Mouse (Mus musculus) liver, postnatal 0 days (tissue): ENCODE data around the gene Trim46. TPM values are rescaled to one million over a fixed set of nuclear protein-coding genes. Genes with fewer than 3 reads are reported as not detected.
A peak's percentile ranks its signal among the peaks of the same experiment; 100 is the strongest.

Experiments used
- ATAC-seq: fragments of 200-750 bp; cut with Nextera tagmentation; 2 replicates; pipeline ENCODE4 v1.8.0; 2017; ENCODE audit warnings: mild to moderate bottlenecking, moderate library complexity
- DNase-seq: peaks from one replicate; pipeline ENCODE4 v3.0.0-alpha.2; 2016
- H3K27ac ChIP-seq: fragments of 300-500 bp; sonication (generic); 2 replicates; pipeline ENCODE4 v1.5.1; 2014; ENCODE audit warnings: antibody characterized with exemption, moderate library complexity, mild to moderate bottlenecking, low read depth
- H3K27me3 ChIP-seq: fragments of 300-500 bp; sonication (generic); 2 replicates; pipeline ENCODE4 v1.6.1; 2014; ENCODE audit warnings: low read length, control low read depth, mixed read lengths; ENCODE audit not compliant: insufficient read depth
- H3K36me3 ChIP-seq: fragments of 300-500 bp; sonication (generic); replicated peaks from 2 replicates; pipeline ENCODE4 v1.6.1; 2014; ENCODE audit warnings: mild to moderate bottlenecking, control low read depth, low read length, moderate library complexity, mixed read lengths; ENCODE audit not compliant: insufficient read depth
- H3K4me1 ChIP-seq: fragments of 300-500 bp; sonication (generic); 2 replicates; pipeline ENCODE4 v1.6.1; 2014; ENCODE audit warnings: antibody characterized with exemption, mild to moderate bottlenecking, control low read depth; ENCODE audit not compliant: insufficient read depth
- H3K4me2 ChIP-seq: fragments of 300-500 bp; sonication (generic); 2 replicates; pipeline ENCODE4 v1.6.1; 2014; ENCODE audit warnings: low read depth, mild to moderate bottlenecking, low read length, moderate library complexity, mixed read lengths
- H3K4me3 ChIP-seq: fragments of 300-500 bp; sonication (generic); 2 replicates; pipeline ENCODE4 v1.5.1; 2014; ENCODE audit warnings: low read depth, low read length
- H3K9ac ChIP-seq: fragments of 300-500 bp; sonication (generic); replicated peaks from 2 replicates; pipeline ENCODE4 v1.6.1; 2014; ENCODE audit warnings: mild to moderate bottlenecking, moderate library complexity
- H3K9me3 ChIP-seq: fragments of 300-500 bp; sonication (generic); 2 replicates; pipeline ENCODE4 v1.6.1; 2016; ENCODE audit warnings: mild to moderate bottlenecking, control low read depth, low read length, mixed read lengths
- CTCF ChIP-seq: sonication (generic); IDR thresholded peaks from 2 replicates; pipeline ENCODE4 v1.5.1; 2016; ENCODE audit warnings: antibody characterized with exemption, low read depth
- EP300 ChIP-seq: IDR thresholded peaks from 2 replicates; pipeline ENCODE4 v1.6.1; 2016; ENCODE audit warnings: antibody characterized with exemption, low read depth, mild to moderate bottlenecking
- WGBS: fragments of 180-500 bp; shearing (Covaris S2); extraction: QIAGEN DNeasy Blood & Tissue Kit; methylation state at CpG from one replicate; pipeline ENCODE4 v1.1.7; 2014; ENCODE audit not compliant: insufficient replicate concordance; 5-methylcytosine and 5-hydroxymethylcytosine counted together
- polyA plus RNA-seq: library from polyadenylated mRNA; unstranded; fragments of >200 nt; fragmentation: Nextera tagmentation; extraction: Ambion mirVana; gene quantifications from 2 replicates; pipeline ENCODE4 v1.2.1, GENCODE M21; 2015

Gene Trim46
- polyA plus RNA-seq, 1 experiment from 2014 or later = 0.21 TPM

- no peaks in the 10 kb centered on the region for H3K9me3 ChIP-seq
- H3K27ac ChIP-seq = peak overlapping the region; percentile 94
- ATAC-seq (no peak), DNase-seq (no peak)
- peaks cover 26% of the 10 kb centered on the region for H3K27me3 ChIP-seq
- peak overlapping the region; percentile 73 for H3K4me2 ChIP-seq
- peaks cover 12% of the 10 kb centered on the region for H3K36me3 ChIP-seq
- peak overlapping the region; percentile 74 for H3K9ac ChIP-seq
- H3K4me3 ChIP-seq = peak overlapping the region; percentile 57
- TF ChIP-seq EP300 (no peak), CTCF (no peak)
- H3K4me1 ChIP-seq = peaks cover 6% of the 10 kb centered on the region
- WGBS = 53% methylated on average over 14 of the region's 14 CpGs
These were observed 31.3 kb upstream of the Trim46 start for GRCm38 (mm10) chr3:89277281-89278021.

DNA sequence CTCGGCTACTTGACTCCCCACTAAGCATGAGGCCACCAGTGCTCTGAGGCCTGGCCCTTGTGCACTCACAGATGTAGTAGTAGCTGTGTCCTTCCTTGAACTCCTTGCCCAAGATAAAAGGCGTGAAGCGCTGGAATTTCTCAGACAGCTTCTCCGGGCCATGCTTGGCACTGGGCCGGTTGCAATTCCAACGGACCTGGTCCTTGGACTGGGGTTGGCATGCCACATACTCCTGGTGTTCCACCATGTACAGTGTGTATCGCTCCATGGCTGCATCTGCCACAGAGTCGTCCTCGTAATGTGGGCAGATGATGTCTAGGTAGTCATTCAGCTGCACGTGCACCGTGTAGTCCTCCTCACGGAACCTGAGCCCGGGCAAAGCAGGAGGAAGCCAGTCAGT lies 30.0 kb upstream of the Trim46 start:
- no peak for ATAC-seq
- 87% methylated on average over 13 of the region's 13 CpGs for WGBS
- no peak overlapping the region for H3K9ac ChIP-seq
- H3K36me3 ChIP-seq = peaks cover 21% of the 10 kb centered on the region
- DNase-seq = no peak
- H3K4me3 ChIP-seq = no peak overlapping the region; the same call in 1 of the 2 replicates
- 0 out of 2 replicates have a peak overlapping the region, but pooled peaks have one; percentile 73 for H3K4me2 ChIP-seq
- no peaks in the 10 kb centered on the region for H3K9me3 ChIP-seq
- peaks cover 6% of the 10 kb centered on the region for H3K4me1 ChIP-seq
- no peak overlapping the region for H3K27ac ChIP-seq
- no peak for TF ChIP-seq EP300
- TF ChIP-seq CTCF = no peak
- peaks cover 19% of the 10 kb centered on the region for H3K27me3 ChIP-seq

DNA sequence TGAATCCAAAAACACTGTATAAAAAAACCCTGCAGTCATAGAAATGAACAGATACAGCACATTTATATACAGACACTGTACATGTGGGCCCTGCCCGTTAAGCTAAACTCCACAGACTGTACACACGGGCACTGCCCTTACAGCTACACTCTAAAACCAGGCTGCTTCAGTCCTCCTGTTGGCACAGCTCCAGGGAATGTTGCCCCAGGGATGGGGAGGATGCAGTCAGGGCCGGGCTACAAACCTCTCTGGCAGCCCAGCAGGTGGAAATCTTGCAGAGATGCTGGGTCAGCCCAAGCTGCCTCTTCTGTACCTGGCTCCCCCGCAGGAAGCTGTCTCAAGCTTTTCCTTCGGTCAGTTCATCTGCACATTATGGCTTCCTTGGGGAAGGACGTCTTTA lies 25.7 kb upstream of the Trim46 start:
- H3K4me1 ChIP-seq = peaks cover 24% of the 10 kb centered on the region
- ATAC-seq (no peak), DNase-seq (no peak)
- no peaks in the 10 kb centered on the region for H3K9me3 ChIP-seq
- H3K4me2 ChIP-seq = no peak overlapping the region
- TF ChIP-seq CTCF (no peak), EP300 (no peak)
- H3K36me3 ChIP-seq = peaks cover 26% of the 10 kb centered on the region
- H3K9ac ChIP-seq = no peak overlapping the region
- H3K27ac ChIP-seq = no peak overlapping the region
- H3K4me3 ChIP-seq = no peak overlapping the region
- H3K27me3 ChIP-seq = no peaks in the 10 kb centered on the region
- 69% methylated on average over 6 of the region's 6 CpGs for WGBS

DNA sequence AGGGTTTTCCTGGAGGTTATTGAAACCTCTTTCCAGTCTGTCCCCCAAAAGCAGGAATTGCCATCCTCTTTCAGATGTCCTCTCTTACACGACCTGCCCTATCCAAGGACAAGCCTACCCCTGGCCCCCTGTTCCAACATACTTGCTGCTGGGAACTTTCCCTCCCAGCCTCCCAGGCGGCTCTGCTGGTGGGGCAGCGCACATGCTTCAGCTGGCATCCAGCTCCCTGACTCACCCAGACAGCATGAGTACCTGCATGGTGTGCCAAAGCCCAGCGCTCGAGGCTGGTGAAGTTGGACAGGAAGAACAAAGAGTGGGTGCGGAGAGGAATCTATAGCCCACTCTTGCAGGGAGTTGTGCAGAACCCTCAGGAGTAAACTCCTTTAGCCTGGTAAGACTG lies 24.8 kb upstream of the Trim46 start:
- H3K27ac ChIP-seq = peak overlapping the region; percentile 69; the same call in 1 of the 2 replicates
- peaks cover 23% of the 10 kb centered on the region for H3K36me3 ChIP-seq
- H3K9ac ChIP-seq = no peak overlapping the region
- no peak for ATAC-seq
- WGBS = 70% methylated on average over 6 of the region's 6 CpGs
- H3K27me3 ChIP-seq = no peaks in the 10 kb centered on the region
- no peak for DNase-seq
- H3K9me3 ChIP-seq = no peaks in the 10 kb centered on the region
- peak overlapping the region; percentile 75 for H3K4me2 ChIP-seq
- TF ChIP-seq CTCF (no peak), EP300 (no peak)
- peaks cover 20% of the 10 kb centered on the region for H3K4me1 ChIP-seq
- peak overlapping the region; percentile 67 for H3K4me3 ChIP-seq

GRCm38 (mm10) chr3:89270051-89270755 lies 24.1 kb upstream of the Trim46 start, which contains the start of gene Slc50a1:
Gene Slc50a1, minus strand, starts transcription at chr3:89270570.
- 2% methylated on average over 37 of the region's 39 CpGs for WGBS
- TF ChIP-seq EP300 (no peak; the same call in 1 of the 2 replicates), CTCF (peak; percentile 57)
- Histone ChIP-seq H3K27me3 (no peaks in the 10 kb centered on the region), H3K4me2 (peak within 1 kb of the TSS; percentile 75), H3K4me1 (peaks cover 20% of the 10 kb centered on the region), H3K27ac (peak within 1 kb of the TSS; percentile 69; the same call in 1 of the 2 replicates), H3K36me3 (peaks cover 18% of the 10 kb centered on the region), H3K9me3 (no peaks in the 10 kb centered on the region), H3K9ac (peak within 1 kb of the TSS; percentile 65), H3K4me3 (peak within 1 kb of the TSS; percentile 67)
- DNase-seq (peak; percentile 84), ATAC-seq (peak; percentile 60)

- ATAC-seq = no peak
- Histone ChIP-seq H3K4me2 (peak overlapping the region; percentile 75; the same call in 1 of the 2 replicates), H3K9ac (no peak overlapping the region)
These were observed 22.8 kb upstream of the Trim46 start for GRCm38 (mm10) chr3:89268916-89269315.

More at GRCm38 (mm10) chr3:89268916-89269315, 22.8 kb upstream of the Trim46 start:
- H3K9me3 ChIP-seq = no peaks in the 10 kb centered on the region
- H3K27ac ChIP-seq = no peak overlapping the region
- peaks cover 20% of the 10 kb centered on the region for H3K4me1 ChIP-seq
- H3K36me3 ChIP-seq = peaks cover 18% of the 10 kb centered on the region
- H3K27me3 ChIP-seq = no peaks in the 10 kb centered on the region
- no peak overlapping the region for H3K4me3 ChIP-seq
- DNase-seq = no peak
- TF ChIP-seq EP300 (no peak), CTCF (no peak)
- 78% methylated on average over 8 of the region's 8 CpGs for WGBS
